Mouse (Mus musculus): Measurements from ENCODE around the gene Sv2a. TPM values are rescaled to one million over a fixed set of nuclear protein-coding genes. Genes with fewer than 3 reads are reported as not detected.

The Sv2a gene
- polyA plus RNA-seq, 1 experiment from 2014 or later = 10.8 TPM

- Histone ChIP-seq H3K9ac (ENCODE audit: low read depth, low read length) (peak overlapping the region; percentile 42; the same call in 1 of the 2 replicates), H3K9me3 (ENCODE audit: control insufficient read depth, low read length) (no peaks in the 10 kb centered on the region), H3K27me3 (ENCODE audit: control insufficient read depth, insufficient read depth, low read length) (no peaks in the 10 kb centered on the region), H3K4me3 (ENCODE audit: low read depth, low read length) (no peak overlapping the region), H3K27ac (ENCODE audit: low read depth, low read length) (peak overlapping the region; percentile 77), H3K36me3 (ENCODE audit: control insufficient read depth, insufficient read depth, low read length) (no peaks in the 10 kb centered on the region), H3K4me1 (replicated peaks; ENCODE audit: control insufficient read depth, insufficient read depth, low read length) (peaks cover 6% of the 10 kb centered on the region; the same call in 1 of the 2 replicates), H3K4me2 (replicated peaks; ENCODE audit: low read depth, low read length) (peak overlapping the region; percentile 21; the same call in 1 of the 2 replicates)
- no peak for DNase-seq (ENCODE audit: low spot score)
- ATAC-seq (ENCODE audit: low FRiP score) = no peak
- 75% methylated on average over 9 of the region's 9 CpGs for WGBS
Observed at GRCm38 (mm10) chr3:96240799-96241197, 59.8 kb downstream of the Sv2a start.

GRCm38 (mm10) chr3:96243921-96244572 lies 63.1 kb downstream of the Sv2a start:
- Histone ChIP-seq H3K27me3 (ENCODE audit: control insufficient read depth, insufficient read depth, low read length) (no peaks in the 10 kb centered on the region), H3K4me1 (replicated peaks; ENCODE audit: control insufficient read depth, insufficient read depth, low read length) (peaks cover 4% of the 10 kb centered on the region; the same call in 1 of the 2 replicates), H3K4me2 (replicated peaks; ENCODE audit: low read depth, low read length) (peak overlapping the region; percentile 57; the same call in 1 of the 2 replicates), H3K27ac (ENCODE audit: low read depth, low read length) (0 out of 2 replicates have a peak overlapping the region, but pooled peaks have one; percentile 96), H3K9ac (ENCODE audit: low read depth, low read length) (peak overlapping the region; percentile 79; the same call in 1 of the 2 replicates), H3K9me3 (ENCODE audit: control insufficient read depth, low read length) (no peaks in the 10 kb centered on the region), H3K36me3 (ENCODE audit: control insufficient read depth, insufficient read depth, low read length) (no peaks in the 10 kb centered on the region), H3K4me3 (ENCODE audit: low read depth, low read length) (peak overlapping the region; percentile 46; the same call in 1 of the 2 replicates)
- DNase-seq (ENCODE audit: low spot score) = no peak
- whole genome bisulfite sequencing = 82% methylated on average over 7 of the region's 7 CpGs
- ATAC-seq (ENCODE audit: low FRiP score) = no peak

Other genes with a start within 250 kb of the Sv2a start
- gene Plekho1, start 185.2 kb upstream of the Sv2a start, polyA plus RNA-seq (2014; fragmentation: Nextera tagmentation; extraction: Ambion mirVana) = 70.0 and 73.7 TPM in 2 replicates
- gene Vps45, start 122.7 kb upstream of the Sv2a start, polyA plus RNA-seq (2014; fragmentation: Nextera tagmentation; extraction: Ambion mirVana) = 27.4 and 27.9 TPM in 2 replicates
- gene Otud7b, start 76.6 kb upstream of the Sv2a start, polyA plus RNA-seq (2014; fragmentation: Nextera tagmentation; extraction: Ambion mirVana) = 10.0 and 10.8 TPM in 2 replicates
- 14.1 and 16.0 TPM in 2 replicates for gene Mtmr11, start 19.1 kb upstream of the Sv2a start, polyA plus RNA-seq (2014; fragmentation: Nextera tagmentation; extraction: Ambion mirVana)
- 187 and 199 TPM in 2 replicates for gene Sf3b4, start 8.8 kb upstream of the Sv2a start, polyA plus RNA-seq (2014; fragmentation: Nextera tagmentation; extraction: Ambion mirVana)
- gene Bola1, start 38.6 kb downstream of the Sv2a start, polyA plus RNA-seq (2014; fragmentation: Nextera tagmentation; extraction: Ambion mirVana) = 73.3 and 77.6 TPM in 2 replicates
- gene Hist2h2ab, start 38.7 kb downstream of the Sv2a start, polyA plus RNA-seq (2014; fragmentation: Nextera tagmentation; extraction: Ambion mirVana) = 1.4 and 3.0 TPM in 2 replicates
- 9.6 and 12.7 TPM in 2 replicates for gene Hist2h2ac, start 39.7 kb downstream of the Sv2a start, polyA plus RNA-seq (2014; fragmentation: Nextera tagmentation; extraction: Ambion mirVana)
- 7.4 and 7.7 TPM in 2 replicates for gene Hist2h2be, start 40.0 kb downstream of the Sv2a start, polyA plus RNA-seq (2014; fragmentation: Nextera tagmentation; extraction: Ambion mirVana)
- gene Hist2h3c2, start 58.0 kb downstream of the Sv2a start, polyA plus RNA-seq (2014; fragmentation: Nextera tagmentation; extraction: Ambion mirVana) = 8.4 and 10.0 TPM in 2 replicates
- gene Hist2h2aa2, start 59.1 kb downstream of the Sv2a start, polyA plus RNA-seq (2014; fragmentation: Nextera tagmentation; extraction: Ambion mirVana) = 61.8 and 63.0 TPM in 2 replicates
- 11.8 and 14.6 TPM in 2 replicates for gene Hist2h2aa1, start 64.3 kb downstream of the Sv2a start, polyA plus RNA-seq (2014; fragmentation: Nextera tagmentation; extraction: Ambion mirVana)
- gene Hist2h3c1, start 65.5 kb downstream of the Sv2a start, polyA plus RNA-seq (2014; fragmentation: Nextera tagmentation; extraction: Ambion mirVana) = 0.64 and 0.90 TPM in 2 replicates
- gene Hist2h4, start 82.2 kb downstream of the Sv2a start, polyA plus RNA-seq (2014; fragmentation: Nextera tagmentation; extraction: Ambion mirVana) = 4.2 and 5.8 TPM in 2 replicates
- gene Hist2h3b, start 87.5 kb downstream of the Sv2a start, polyA plus RNA-seq (2014; fragmentation: Nextera tagmentation; extraction: Ambion mirVana) = 61.9 and 71.6 TPM in 2 replicates
- 15.2 and 16.9 TPM in 2 replicates for gene Hist2h2bb, start 88.6 kb downstream of the Sv2a start, polyA plus RNA-seq (2014; fragmentation: Nextera tagmentation; extraction: Ambion mirVana)
- 1.3 and 1.9 TPM in 2 replicates for gene Fcgr1, start 112.8 kb downstream of the Sv2a start, polyA plus RNA-seq (2014; fragmentation: Nextera tagmentation; extraction: Ambion mirVana)